Mouse (Mus musculus): ENCODE data around the gene Arhgap21.

DNA sequence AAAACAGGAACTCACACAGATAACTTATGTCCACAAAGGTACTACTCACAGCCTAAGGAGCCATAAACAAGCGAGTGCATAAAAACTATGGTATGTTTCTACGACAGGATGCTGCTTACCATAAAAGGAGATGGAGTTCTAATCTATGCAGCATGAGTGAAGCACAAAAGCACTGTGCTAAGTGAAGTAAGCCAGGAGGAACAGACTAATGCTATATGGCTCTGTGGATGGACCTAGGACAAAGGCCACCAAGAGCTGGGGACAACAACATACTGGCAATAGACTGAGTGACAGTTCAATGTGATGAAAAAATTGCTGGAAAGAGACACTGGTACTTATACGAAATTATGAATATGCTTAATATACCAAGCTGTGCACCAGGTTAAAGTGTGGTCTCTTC is 19.5 kb downstream of the Arhgap21 start:
- TF ChIP-seq CTCF (IDR thresholded peaks at IDR 0.05; ENCODE audit: low read depth) (no peak), EP300 (optimal IDR thresholded peaks at IDR 0.05) (no peak)
